Mouse (Mus musculus) cortical plate, adult 2 months (tissue): Measurements from ENCODE around the gene Dnajb1.

Experiments used
- CTCF ChIP-seq: fragments of 200-500 bp; IDR thresholded peaks from 2 replicates; pipeline ENCODE4 v1.5.1; 2011; ENCODE audit warnings: mild to moderate bottlenecking, control low read depth, low read length; ENCODE audit not compliant: insufficient read depth; ENCODE audit errors: extremely low read depth
- POLR2A ChIP-seq: fragments of 200-500 bp; IDR thresholded peaks from 2 replicates; pipeline ENCODE4 v1.6.1; 2011; ENCODE audit warnings: mild to moderate bottlenecking, low read length, control low read depth; ENCODE audit not compliant: insufficient read depth; ENCODE audit errors: extremely low read depth

- TF ChIP-seq CTCF (no peak), POLR2A (no peak)
Observed at GRCm38 (mm10) chr8:83652744-83653661, 45.0 kb downstream of the Dnajb1 start.
